ENCODE assay signal across 14 mouse cellular contexts in genomic region chr2:61922496-61922895, GRCm38 (mm10).
"Had no signal": no experiment of that assay in that cellular context is flagged by ENCODE, and none has a peak within 500 bp of the region (broad histone marks: within the 10 kb centered on the region; RNA-seq: fewer than 3 reads in every experiment).

No protein-coding gene starts in this region.

- H3K4me2 ChIP-seq: lung, embryonic 14.5 days; midbrain, embryonic 11.5 days; midbrain, embryonic 13.5 days; midbrain, embryonic 15.5 days; neural tube, embryonic 12.5 days had no signal

- H3K27me3 ChIP-seq: midbrain, embryonic 13.5 days; midbrain, embryonic 15.5 days; neural tube, embryonic 12.5 days had no signal

- DNase-seq: lung, adult 18-20 months; lung, embryonic 14.5 days; lung, postnatal 10 days; lung, postnatal 4 days; right cerebral cortex, postnatal 25 days; right cerebral cortex, postnatal 4 days; spleen, adult 18-20 months; thymus, adult 18-20 months; thymus, postnatal 14 days; thymus, postnatal 36 days had no signal

- H3K4me3 ChIP-seq: midbrain, embryonic 13.5 days; midbrain, embryonic 15.5 days; neural tube, embryonic 12.5 days had no signal

- ATAC-seq: midbrain, embryonic 13.5 days; midbrain, embryonic 15.5 days had no signal

- H3K36me3 ChIP-seq: midbrain, embryonic 13.5 days; midbrain, embryonic 15.5 days; neural tube, embryonic 12.5 days had no signal
